Mouse (Mus musculus): ENCODE measurements around the gene Pdzd2. TPM values are rescaled to one million over a fixed set of nuclear protein-coding genes. Genes with fewer than 3 reads are reported as not detected.

Gene Pdzd2
- polyA plus RNA-seq, 1 experiment: 17.6 TPM

GRCm38 (mm10) chr15:12667760-12668520 is 71.8 kb downstream of the Pdzd2 start:
- no peak for DNase-seq (ENCODE audit: low read depth)

DNA sequence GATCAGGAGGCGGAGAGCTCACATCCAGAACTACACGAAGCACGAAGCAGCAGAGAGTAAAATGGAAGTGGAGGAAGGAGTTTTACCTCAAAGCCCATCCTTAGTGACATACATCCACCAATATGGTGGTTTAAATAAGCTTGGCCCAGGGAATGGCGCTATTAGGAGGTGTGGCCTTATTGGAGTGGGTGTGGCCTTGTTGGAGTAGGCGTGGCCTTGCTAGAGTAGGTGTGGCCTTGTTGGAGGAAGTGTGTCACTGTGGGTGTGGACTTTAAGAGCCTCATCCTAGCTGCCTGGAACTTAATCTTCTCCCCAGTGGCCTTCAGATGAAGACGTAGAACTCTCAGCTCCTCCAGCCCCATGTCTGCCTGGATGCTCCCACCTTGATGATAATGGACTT is 73.8 kb downstream of the Pdzd2 start:
- no peak for DNase-seq (ENCODE audit: low read depth)

- no peak for DNase-seq (ENCODE audit: low read depth)
Observed at GRCm38 (mm10) chr15:12663351-12663750, 76.4 kb downstream of the Pdzd2 start.

- DNase-seq (ENCODE audit: low read depth): no peak
Observed at GRCm38 (mm10) chr15:12660320-12660719, 79.4 kb downstream of the Pdzd2 start.

- DNase-seq (ENCODE audit: low read depth): no peak
Observed at GRCm38 (mm10) chr15:12655959-12656662, 83.6 kb downstream of the Pdzd2 start.

GRCm38 (mm10) chr15:12655316-12655715 is 84.4 kb downstream of the Pdzd2 start:
- DNase-seq (ENCODE audit: low read depth): no peak

GRCm38 (mm10) chr15:12652336-12653031 is 87.2 kb downstream of the Pdzd2 start:
- DNase-seq (ENCODE audit: low read depth): no peak

GRCm38 (mm10) chr15:12650236-12650635 is 89.5 kb downstream of the Pdzd2 start:
- DNase-seq (ENCODE audit: low read depth): no peak

GRCm38 (mm10) chr15:12649674-12650073 is 90.0 kb downstream of the Pdzd2 start:
- no peak for DNase-seq (ENCODE audit: low read depth)

- DNase-seq (ENCODE audit: low read depth): no peak
Observed at GRCm38 (mm10) chr15:12649131-12649530, 90.6 kb downstream of the Pdzd2 start.

DNA sequence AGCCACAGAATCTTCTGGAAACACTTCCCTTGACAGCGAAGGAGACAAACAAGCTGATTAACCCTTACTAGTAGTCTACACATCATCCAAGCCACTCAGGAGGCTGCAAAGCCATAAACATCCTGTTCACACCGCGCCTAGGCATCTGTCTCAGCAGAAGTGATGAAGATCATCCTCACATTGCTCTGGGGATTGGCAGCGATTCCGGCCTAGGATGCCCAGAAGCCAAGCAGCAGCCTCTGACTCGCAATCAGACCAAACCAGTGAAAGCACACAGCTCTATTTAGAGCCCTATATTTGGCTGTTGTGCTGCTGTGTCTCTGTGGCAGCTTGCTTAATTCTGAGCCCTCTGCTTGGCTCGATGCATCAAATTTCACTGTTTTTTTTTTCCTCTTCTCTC is 99.0 kb downstream of the Pdzd2 start:
- DNase-seq (ENCODE audit: low read depth): no peak

DNA sequence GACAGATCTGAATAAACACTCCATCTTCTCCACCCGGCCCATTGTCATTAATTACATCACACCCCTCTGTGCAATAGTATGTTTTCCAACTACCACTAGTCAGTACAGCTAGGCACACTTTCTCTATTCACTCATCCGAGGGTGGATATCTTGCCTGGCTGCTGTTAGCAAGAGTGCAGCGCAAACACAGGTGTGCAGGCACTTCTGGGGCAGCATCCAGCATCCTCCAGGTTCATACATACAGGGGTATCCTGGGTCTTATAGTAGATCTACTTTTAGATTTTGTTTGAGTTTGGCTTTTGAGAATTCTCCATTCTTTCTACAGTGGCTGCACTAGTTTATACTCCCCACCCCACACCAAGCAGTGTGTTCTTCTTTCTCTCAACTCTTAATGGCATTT is 99.9 kb downstream of the Pdzd2 start:
- DNase-seq (ENCODE audit: low read depth): no peak

DNA sequence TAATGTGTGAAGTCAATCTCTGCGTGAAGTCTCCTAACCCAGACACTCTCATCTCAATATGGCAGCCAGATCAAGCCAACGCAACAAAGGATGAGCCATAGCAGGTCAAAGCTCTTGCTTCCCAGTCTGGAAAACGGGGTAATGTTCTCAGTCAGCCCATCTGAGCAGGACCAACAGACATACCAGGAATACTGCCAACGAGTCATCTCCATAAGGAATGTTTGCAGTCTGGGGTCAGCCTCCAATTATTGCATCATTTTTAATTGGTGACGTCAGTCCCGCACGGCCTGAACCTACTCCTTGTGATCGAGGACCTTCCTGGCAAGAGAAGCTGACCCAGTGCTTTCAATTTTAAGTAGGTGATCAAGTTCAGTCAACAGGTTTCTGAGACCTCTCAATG is 100.5 kb downstream of the Pdzd2 start:
- no peak for DNase-seq (ENCODE audit: low read depth)

DNA sequence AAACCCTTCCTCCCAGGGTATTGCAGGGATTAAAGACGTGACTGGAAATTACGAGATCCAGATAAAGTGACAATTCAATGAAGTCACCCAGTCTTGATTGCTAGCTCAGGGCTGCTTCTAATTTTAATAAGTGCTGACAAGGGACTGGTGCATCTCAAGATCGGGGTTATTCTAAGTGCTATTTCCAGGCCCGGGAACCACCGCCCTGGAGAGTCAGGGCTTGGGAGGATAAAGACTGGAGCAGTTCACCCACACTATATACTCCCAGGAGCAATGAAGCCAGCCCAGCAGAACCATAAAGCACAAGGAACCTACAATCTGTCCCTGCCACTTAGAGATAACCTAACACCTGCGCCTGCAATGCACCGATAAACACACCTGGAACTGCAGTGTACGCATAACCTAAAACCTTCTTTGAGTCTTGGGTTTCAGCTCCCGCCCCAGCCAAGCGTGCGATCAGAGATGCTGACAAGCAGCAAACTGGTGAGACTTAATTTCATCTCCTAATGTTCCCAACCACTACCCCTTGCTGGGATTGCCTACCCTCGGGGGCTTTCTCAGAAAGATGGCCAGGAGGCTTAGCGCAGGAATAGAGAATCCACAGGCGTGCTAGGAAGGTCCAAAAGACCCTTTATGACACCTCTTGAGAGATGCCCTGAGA is 101.2 kb downstream of the Pdzd2 start:
- no peak for DNase-seq (ENCODE audit: low read depth)

- no peak for DNase-seq (ENCODE audit: low read depth)
Observed at GRCm38 (mm10) chr15:12637511-12637910, 102.2 kb downstream of the Pdzd2 start.

- DNase-seq (ENCODE audit: low read depth): no peak
Observed at GRCm38 (mm10) chr15:12636386-12636785, 103.3 kb downstream of the Pdzd2 start.

- DNase-seq (ENCODE audit: low read depth): no peak
Observed at GRCm38 (mm10) chr15:12634921-12635320, 104.8 kb downstream of the Pdzd2 start.

GRCm38 (mm10) chr15:12629164-12629563 is 110.6 kb downstream of the Pdzd2 start:
- DNase-seq (ENCODE audit: low read depth): no peak

GRCm38 (mm10) chr15:12628451-12628850 is 111.3 kb downstream of the Pdzd2 start:
- DNase-seq (ENCODE audit: low read depth): no peak

DNA sequence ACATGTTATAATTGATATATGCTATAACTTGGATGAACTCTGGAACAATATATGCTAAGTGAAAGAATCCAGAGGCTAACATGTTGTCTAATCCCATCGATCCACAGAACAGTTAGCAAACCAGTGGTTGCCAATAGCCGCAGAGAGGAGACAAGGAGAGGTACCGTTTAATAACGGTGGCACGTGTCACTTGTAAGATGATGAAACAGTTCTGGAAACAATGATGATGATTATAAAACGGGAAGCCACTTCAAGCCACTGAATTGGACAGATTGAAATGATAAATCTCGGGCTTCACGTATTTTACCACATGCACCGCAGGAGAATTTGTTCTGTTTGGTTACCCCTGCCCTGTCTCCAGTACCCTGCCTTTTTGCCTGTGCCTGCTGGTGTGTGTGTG is 112.8 kb downstream of the Pdzd2 start:
- DNase-seq (ENCODE audit: low read depth): no peak

GRCm38 (mm10) chr15:12626166-12626565 is 113.6 kb downstream of the Pdzd2 start:
- no peak for DNase-seq (ENCODE audit: low read depth)

GRCm38 (mm10) chr15:12625524-12625923 is 114.2 kb downstream of the Pdzd2 start:
- DNase-seq (ENCODE audit: low read depth): no peak

Measured in gonadal fat pad, adult 2 months (tissue).